Mouse (Mus musculus) megakaryocyte, adult 5-6 weeks (primary cell): Measurements from ENCODE around the gene Mical1. TPM values are rescaled to one million over a fixed set of nuclear protein-coding genes. Genes with fewer than 3 reads are reported as not detected.

Experiments used
- ATAC-seq: 2 replicates; pipeline ENCODE4 v1.8.0; 2016; ENCODE audit warnings: mild to moderate bottlenecking, inconsistent platforms; ENCODE audit not compliant: poor library complexity, severe bottlenecking
- total RNA-seq, 2 experiments: library from RNA; stranded (forward) in 1 of 2; stranded (reverse) in 1 of 2; fragments of 153-499, 151-499 nt in 1 of 2; fragments of 221-1000, 200-1000 nt in 1 of 2; gene quantifications; 2 replicates each; pipeline versions ENCODE4 v1.2.3 to v1.2.4; 2015 to 2017

Gene Mical1
- total RNA-seq, 2 experiments from 2014 or later, result 48.0 to 59.9 TPM

DNA sequence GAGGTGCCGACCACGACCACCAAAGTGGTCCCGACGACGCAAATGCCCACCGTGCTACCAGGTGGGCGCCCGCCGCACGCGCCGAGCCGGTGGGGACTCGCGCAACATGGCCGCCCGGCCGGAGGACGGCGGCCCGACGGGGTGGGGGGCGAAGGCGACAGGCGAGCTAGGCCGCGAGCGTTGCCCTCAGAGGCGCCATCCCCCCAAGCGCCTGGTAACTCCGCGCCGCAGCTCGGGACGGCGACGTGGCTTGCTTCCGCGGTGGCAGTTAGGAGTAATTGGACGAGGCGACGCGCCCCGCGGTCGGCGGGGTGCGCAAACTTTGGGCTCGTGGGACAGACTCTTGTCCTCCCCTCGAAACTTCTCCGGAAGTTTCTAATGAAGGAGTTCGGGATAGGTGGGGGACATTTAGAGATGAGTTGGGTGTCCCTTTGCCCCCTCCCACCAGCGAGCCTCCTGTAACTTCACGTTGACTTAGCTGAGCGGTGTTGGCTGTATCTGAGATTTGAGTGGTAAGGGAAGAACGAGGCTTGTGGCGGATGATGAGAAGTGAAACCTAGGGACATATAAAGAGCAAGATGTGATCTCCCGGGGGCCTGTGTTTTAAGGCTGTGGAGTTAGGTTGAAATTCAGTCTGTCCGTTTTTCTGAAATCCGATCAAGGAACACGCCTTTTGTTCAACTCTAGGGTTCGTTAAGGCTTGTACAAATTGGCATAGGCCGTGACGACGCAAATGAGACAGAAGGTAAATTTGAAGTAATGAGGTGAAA lies 43.7 kb downstream of the Mical1 start:
- ATAC-seq, result peak; percentile 10; the same call in 1 of the 2 replicates

- no peak for ATAC-seq
Observed at GRCm38 (mm10) chr10:41520410-41520673, 44.2 kb downstream of the Mical1 start.

DNA sequence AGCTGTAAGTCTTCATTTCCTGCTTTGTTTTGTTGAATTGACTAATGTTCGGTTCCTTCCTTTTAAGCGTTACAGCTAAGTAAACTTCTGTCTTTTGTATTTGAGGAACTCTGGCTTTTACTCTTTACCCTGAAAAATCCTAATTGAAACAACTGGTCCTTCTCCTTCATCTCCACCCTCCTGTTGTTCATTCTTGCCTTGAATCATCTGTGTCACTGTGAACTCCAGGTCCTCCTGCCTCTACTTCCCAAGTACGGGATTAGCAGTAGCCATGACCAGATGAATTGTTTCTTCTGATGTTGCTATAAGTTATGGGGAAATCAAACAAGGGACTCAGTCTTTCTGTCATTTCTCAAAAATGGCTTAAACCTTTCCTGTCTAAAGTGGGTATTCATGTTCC lies 47.3 kb downstream of the Mical1 start:
- ATAC-seq, result peak; percentile 17

GRCm38 (mm10) chr10:41525696-41526095 lies 49.6 kb downstream of the Mical1 start:
- ATAC-seq, result no peak

GRCm38 (mm10) chr10:41529972-41530371 lies 53.9 kb downstream of the Mical1 start:
- peak; percentile 52 for ATAC-seq

GRCm38 (mm10) chr10:41535991-41536390 lies 59.9 kb downstream of the Mical1 start:
- ATAC-seq, result no peak

Other genes starting within 250 kb of the Mical1 start
- gene Fig4, start 173.1 kb upstream of the Mical1 start, total RNA-seq (2015), result 25.7 and 25.9 TPM in 2 replicates
- gene Fig4, start 173.1 kb upstream of the Mical1 start, total RNA-seq (2017), result 30.9 and 32.1 TPM in 2 replicates
- not detected in 2 replicates for gene Ak9, start 172.3 kb upstream of the Mical1 start, total RNA-seq (2015)
- gene Ak9, start 172.3 kb upstream of the Mical1 start, total RNA-seq (2017), result 0.07 TPM in 1 of 2 replicates, not detected in the other
- gene Zbtb24, start 25.9 kb upstream of the Mical1 start, total RNA-seq (2015), result 9.3 and 12.6 TPM in 2 replicates
- 22.3 and 26.2 TPM in 2 replicates for gene Zbtb24, start 25.9 kb upstream of the Mical1 start, total RNA-seq (2017)
- gene Smpd2, start 14.1 kb downstream of the Mical1 start, total RNA-seq (2015), result 9.4 and 14.3 TPM in 2 replicates
- 10.9 and 11.3 TPM in 2 replicates for gene Smpd2, start 14.1 kb downstream of the Mical1 start, total RNA-seq (2017)
- gene Ppil6, start 14.1 kb downstream of the Mical1 start, total RNA-seq (2015), result 1.2 and 1.3 TPM in 2 replicates
- gene Ppil6, start 14.1 kb downstream of the Mical1 start, total RNA-seq (2017), result not detected in 2 replicates
- gene Cd164, start 43.1 kb downstream of the Mical1 start, total RNA-seq (2015), result 161 and 188 TPM in 2 replicates
- gene Cd164, start 43.1 kb downstream of the Mical1 start, total RNA-seq (2017), result 115 and 135 TPM in 2 replicates
- 0.09 TPM in 1 of 2 replicates, not detected in the other for gene Ccdc162, start 240.3 kb downstream of the Mical1 start, total RNA-seq (2015)
- 0.12 and 0.37 TPM in 2 replicates for gene Ccdc162, start 240.3 kb downstream of the Mical1 start, total RNA-seq (2017)